Mouse (Mus musculus): ENCODE results near the gene Cacna1f.

The Cacna1f gene

GRCm38 (mm10) chrX:7606783-7607182 lies at the start of gene Cacna1f:
TSS of gene Cacna1f (plus strand) at chrX:7607083.
- DNase-seq: no peak

GRCm38 (mm10) chrX:7563076-7563475 lies 43.8 kb upstream of the Cacna1f start:
- DNase-seq: no peak

- peak in 1 of 2 experiments; percentile 35 for DNase-seq
Observed at GRCm38 (mm10) chrX:7566352-7566751, 40.5 kb upstream of the Cacna1f start.

- DNase-seq: no peak
Observed at GRCm38 (mm10) chrX:7567491-7567890, 39.4 kb upstream of the Cacna1f start.

- DNase-seq: no peak
Observed at GRCm38 (mm10) chrX:7570481-7571175, 36.3 kb upstream of the Cacna1f start.

- DNase-seq: no peak
Observed at GRCm38 (mm10) chrX:7571565-7572136, 35.2 kb upstream of the Cacna1f start.

- no peak for DNase-seq
Observed at GRCm38 (mm10) chrX:7572466-7572865, 34.4 kb upstream of the Cacna1f start.

GRCm38 (mm10) chrX:7573176-7574086 lies 33.5 kb upstream of the Cacna1f start, which contains the start of gene Foxp3:
TSS of gene Foxp3 (plus strand) at chrX:7573644.
- DNase-seq: peak in 1 of 2 experiments; percentile 18

- DNase-seq: peak; percentile 92 to 95
Observed at GRCm38 (mm10) chrX:7574087-7574884, 32.6 kb upstream of the Cacna1f start, which contains the start of gene Ppp1r3f. TSS of gene Ppp1r3f (minus strand) at chrX:7574283.

- no peak for DNase-seq
Observed at GRCm38 (mm10) chrX:7574885-7575231, 32.0 kb upstream of the Cacna1f start.

GRCm38 (mm10) chrX:7581151-7581550 lies 25.7 kb upstream of the Cacna1f start:
- no peak for DNase-seq

- DNase-seq: no peak
Observed at GRCm38 (mm10) chrX:7583881-7584280, 23.0 kb upstream of the Cacna1f start.

GRCm38 (mm10) chrX:7586356-7586755 lies 20.5 kb upstream of the Cacna1f start:
- DNase-seq: no peak

- DNase-seq: no peak
Observed at GRCm38 (mm10) chrX:7595371-7595770, 11.5 kb upstream of the Cacna1f start.

- DNase-seq: no peak
Observed at GRCm38 (mm10) chrX:7604004-7604403, 2.9 kb upstream of the Cacna1f start.

GRCm38 (mm10) chrX:7604879-7605574 lies 1.9 kb upstream of the Cacna1f start, which contains the start of gene Ccdc22:
TSS of gene Ccdc22 (minus strand) at chrX:7605517.
- DNase-seq: peak; percentile 85 to 87

- DNase-seq: no peak
Observed at GRCm38 (mm10) chrX:7605575-7605941, 1.3 kb upstream of the Cacna1f start.

- no peak for DNase-seq
Observed at GRCm38 (mm10) chrX:7610035-7610434, 3.2 kb downstream of the Cacna1f start.

- no peak for DNase-seq
Observed at GRCm38 (mm10) chrX:7610536-7611258, 3.8 kb downstream of the Cacna1f start.

- no peak for DNase-seq
Observed at GRCm38 (mm10) chrX:7617889-7618551, 11.1 kb downstream of the Cacna1f start.

- no peak for DNase-seq
Observed at GRCm38 (mm10) chrX:7632560-7632959, 25.7 kb downstream of the Cacna1f start.
